Mouse (Mus musculus): ENCODE data around the gene Vmn1r33. TPM values are rescaled to one million over a fixed set of nuclear protein-coding genes. Genes with fewer than 3 reads are reported as not detected.
"Not testable (repeated sequence)": the region's sequence is repeated elsewhere in the genome, so short reads cannot be mapped to it uniquely, and the experiment has no call there.

Vmn1r33 gene
- not detected in 2 replicates for total RNA-seq (2021)
- long read RNA-seq, experiment 1: 0 reads
- long read RNA-seq, experiment 2: 0 reads

DNA sequence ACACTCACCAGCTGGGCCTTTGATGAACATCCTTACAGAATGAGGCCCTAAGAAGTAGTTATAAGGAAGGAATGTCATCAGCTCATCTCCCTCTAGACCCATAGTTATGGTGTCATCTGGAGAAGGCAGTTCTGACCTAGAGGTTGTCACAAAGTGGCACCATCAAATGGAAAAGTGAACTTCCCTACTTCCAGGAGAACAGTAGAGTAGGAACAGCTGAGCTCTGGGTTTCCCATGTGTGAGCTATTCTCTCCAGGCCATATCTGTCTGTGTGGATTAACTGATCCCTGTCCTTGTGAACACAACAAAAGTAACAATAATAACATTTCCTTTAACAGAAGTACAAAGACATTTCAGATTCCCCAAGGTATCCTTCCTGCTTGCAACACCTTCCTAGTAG is at the start of gene Vmn1r33:
Gene Vmn1r33 (minus strand): TSS at position 101 of the 400 bp plus-strand sequence.
- not testable (repeated sequence) for DNase-seq

DNA sequence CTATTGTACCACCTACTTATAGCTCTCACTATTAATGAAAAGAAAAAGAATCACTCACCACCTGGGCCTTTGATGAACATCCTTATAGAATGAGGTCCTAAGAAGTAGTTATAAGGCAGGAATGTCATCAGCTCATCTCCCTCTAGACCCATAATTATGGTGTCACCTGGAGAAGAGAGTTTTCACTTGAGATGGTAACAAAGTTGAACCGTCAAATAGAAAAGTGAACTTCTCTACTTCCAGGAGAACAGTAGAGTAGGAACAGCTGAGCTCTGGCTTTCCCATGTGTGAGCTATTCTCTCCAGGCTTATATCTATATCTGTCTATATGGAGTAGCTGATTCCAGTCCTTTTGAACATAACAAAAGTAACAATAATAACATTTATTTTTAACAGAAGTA is 25.7 kb upstream of the Vmn1r33 start, which contains the start of gene Vmn1r34:
Gene Vmn1r34 (minus strand): TSS at position 101 of the 400 bp plus-strand sequence.
- no peak for DNase-seq

DNA sequence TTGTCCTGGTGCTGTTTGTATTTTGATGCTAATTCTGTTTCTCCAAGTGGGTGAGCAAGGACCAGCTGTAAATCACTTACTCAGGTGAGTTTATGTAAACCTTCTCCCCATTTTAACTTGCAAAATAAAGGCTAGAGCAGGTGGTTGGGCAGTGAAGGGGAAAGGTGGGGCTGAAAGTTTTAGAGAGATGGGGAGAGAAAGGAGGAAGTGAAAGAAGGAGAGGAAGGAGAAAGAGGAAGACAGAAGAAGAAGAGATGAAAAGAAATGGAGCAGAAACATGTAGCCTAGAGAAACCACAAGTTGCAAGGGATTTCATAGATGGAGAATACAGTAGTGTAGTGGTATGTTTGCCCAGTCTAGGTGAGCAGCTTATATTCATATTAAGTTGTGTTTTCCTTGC is 22.3 kb downstream of the Vmn1r33 start:
- no peak for DNase-seq

Other genes starting within 250 kb of the Vmn1r33 start
- gene Mad2l1, start 82.9 kb downstream of the Vmn1r33 start, total RNA-seq (2021): 17.2 and 17.3 TPM in 2 replicates
- not detected in 2 replicates for gene Vmn1r32, start 58.2 kb downstream of the Vmn1r33 start, total RNA-seq (2021)
- gene Vmn1r34, start 25.6 kb upstream of the Vmn1r33 start, total RNA-seq (2021): not detected in 2 replicates
- gene Vmn1r35, start 67.6 kb upstream of the Vmn1r33 start, total RNA-seq (2021): not detected in 2 replicates
- gene Vmn1r36, start 100.9 kb upstream of the Vmn1r33 start, total RNA-seq (2021): not detected in 2 replicates
- gene Vmn1r37, start 111.1 kb upstream of the Vmn1r33 start, total RNA-seq (2021): not detected in 2 replicates
- not detected in 2 replicates for gene Vmn1r38, start 164.3 kb upstream of the Vmn1r33 start, total RNA-seq (2021)
- not detected in 2 replicates for gene Vmn1r39, start 192.3 kb upstream of the Vmn1r33 start, total RNA-seq (2021)

Measured in adrenal gland, postnatal 14 days (tissue).